Mouse (Mus musculus) testis, adult 2 months (tissue): ENCODE data around the gene Tmem160.

Source experiments
- CTCF ChIP-seq: fragments of 200-500 bp; IDR thresholded peaks from 2 replicates; pipeline ENCODE4 v1.5.1; 2012; ENCODE audit warnings: low read depth, mild to moderate bottlenecking, inconsistent platforms, low read length, moderate library complexity; ENCODE audit not compliant: control insufficient read depth, insufficient read depth, insufficient replicate concordance
- POLR2A ChIP-seq: fragments of 200-500 bp; IDR thresholded peaks from 2 replicates; pipeline ENCODE4 v1.6.1; 2012; ENCODE audit warnings: low read depth, mild to moderate bottlenecking, inconsistent platforms, low read length, moderate library complexity; ENCODE audit not compliant: control insufficient read depth

DNA sequence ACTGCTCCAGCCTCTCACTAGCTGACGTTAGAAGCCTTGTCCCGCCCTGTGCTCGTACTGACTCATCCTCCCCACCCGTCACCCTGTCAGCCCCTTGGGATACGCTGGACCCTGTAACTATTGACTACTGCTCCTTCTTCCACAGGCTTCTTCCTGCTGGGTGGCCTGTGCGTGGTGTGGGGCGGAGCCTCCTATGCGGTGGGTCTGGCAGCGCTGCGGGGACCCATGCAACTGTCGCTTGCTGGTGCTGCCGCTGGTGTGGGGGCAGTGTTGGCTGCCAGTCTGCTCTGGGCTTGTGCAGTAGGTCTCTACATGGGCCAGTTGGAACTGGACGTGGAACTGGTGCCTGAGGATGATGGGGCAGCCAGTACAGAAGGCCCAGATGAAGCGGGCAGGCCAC lies 2.4 kb downstream of the Tmem160 start:
- TF ChIP-seq CTCF = no peak
- no peak for TF ChIP-seq POLR2A
